Mouse (Mus musculus): Measurements from ENCODE around the gene Gosr2. TPM values are rescaled to one million over a fixed set of nuclear protein-coding genes. Genes with fewer than 3 reads are reported as not detected.

Gene Gosr2
- polyA plus RNA-seq, 2 experiments, result 27.6 to 39.1 TPM

GRCm38 (mm10) chr11:103634806-103635205 is 62.9 kb downstream of the Gosr2 start:
- Histone ChIP-seq H3K9ac (replicated peaks) (no peak overlapping the region), H3K4me3 (ENCODE audit: insufficient read depth in 1 of 2, low read depth in 2 of 2, low read length in 2 of 2) (no peak overlapping the region), H3K27ac (no peak overlapping the region), H3K9me3 (ENCODE audit: control insufficient read depth, low read length) (no peaks in the 10 kb centered on the region), H3K27me3 (ENCODE audit: control insufficient read depth, insufficient read depth, low read length) (no peaks in the 10 kb centered on the region; the same call in 1 of the 2 replicates), H3K36me3 (replicated peaks; ENCODE audit: control insufficient read depth, insufficient read depth, low read depth) (no peaks in the 10 kb centered on the region), H3K4me1 (replicated peaks; ENCODE audit: control insufficient read depth in 2 of 2, insufficient read depth in 2 of 2, low read length in 1 of 2) (no peaks in the 10 kb centered on the region), H3K4me2 (ENCODE audit: low read depth) (no peak overlapping the region)
- WGBS (ENCODE audit: insufficient replicate concordance), result 67% methylated on average over 7 of the region's 7 CpGs
- no peak for DNase-seq (ENCODE audit: low read depth in 3 of 3, low spot score in 3 of 3)
- ATAC-seq (ENCODE audit: insufficient read depth), result no peak
- no peak for TF ChIP-seq CTCF (IDR thresholded peaks at IDR 0.05; ENCODE audit: low read depth)
- no peak for TF ChIP-seq EP300 (IDR thresholded peaks at IDR 0.05; ENCODE audit: low read depth)

GRCm38 (mm10) chr11:103627453-103627852 is 70.2 kb downstream of the Gosr2 start:
- Histone ChIP-seq H3K27ac (no peak overlapping the region), H3K27me3 (ENCODE audit: control insufficient read depth, insufficient read depth, low read length) (no peaks in the 10 kb centered on the region), H3K4me3 (ENCODE audit: insufficient read depth in 1 of 2, low read depth in 2 of 2, low read length in 2 of 2) (no peak overlapping the region), H3K9me3 (ENCODE audit: control insufficient read depth, low read length) (no peaks in the 10 kb centered on the region), H3K9ac (replicated peaks) (no peak overlapping the region), H3K4me1 (replicated peaks; ENCODE audit: control insufficient read depth in 2 of 2, insufficient read depth in 2 of 2, low read length in 1 of 2) (no peaks in the 10 kb centered on the region), H3K4me2 (ENCODE audit: low read depth) (no peak overlapping the region), H3K36me3 (replicated peaks; ENCODE audit: control insufficient read depth, insufficient read depth, low read depth) (no peaks in the 10 kb centered on the region)
- TF ChIP-seq CTCF (IDR thresholded peaks at IDR 0.05; ENCODE audit: low read depth) (no peak), EP300 (IDR thresholded peaks at IDR 0.05; ENCODE audit: low read depth) (no peak)
- ATAC-seq (ENCODE audit: insufficient read depth) (no peak), DNase-seq (ENCODE audit: low read depth in 3 of 3, low spot score in 3 of 3) (no peak)
- 70% methylated on average over 23 of the region's 23 CpGs for WGBS (ENCODE audit: insufficient replicate concordance)

Other genes with a start within 250 kb of the Gosr2 start
- not detected in 2 replicates for gene Lrrc37a, start 193.3 kb downstream of the Gosr2 start, polyA plus RNA-seq (2012; rRNA removed)
- not detected in 2 replicates for gene Lrrc37a, start 193.3 kb downstream of the Gosr2 start, polyA plus RNA-seq (2014; fragmentation: Nextera tagmentation; extraction: Ambion mirVana)
- not detected in 2 replicates for gene Gm884, start 76.8 kb downstream of the Gosr2 start, polyA plus RNA-seq (2012; rRNA removed)
- not detected in 2 replicates for gene Gm884, start 76.8 kb downstream of the Gosr2 start, polyA plus RNA-seq (2014; fragmentation: Nextera tagmentation; extraction: Ambion mirVana)
- gene Lyzl6, start 59.0 kb downstream of the Gosr2 start, polyA plus RNA-seq (2012; rRNA removed), result not detected in 2 replicates
- gene Lyzl6, start 59.0 kb downstream of the Gosr2 start, polyA plus RNA-seq (2014; fragmentation: Nextera tagmentation; extraction: Ambion mirVana), result not detected in 2 replicates
- gene Rprml, start 48.3 kb downstream of the Gosr2 start, polyA plus RNA-seq (2012; rRNA removed), result not detected in 2 replicates
- not detected in 2 replicates for gene Rprml, start 48.3 kb downstream of the Gosr2 start, polyA plus RNA-seq (2014; fragmentation: Nextera tagmentation; extraction: Ambion mirVana)
- gene Wnt9b, start 51.9 kb upstream of the Gosr2 start, polyA plus RNA-seq (2012; rRNA removed), result 0.01 TPM in 2 replicates
- gene Wnt9b, start 51.9 kb upstream of the Gosr2 start, polyA plus RNA-seq (2014; fragmentation: Nextera tagmentation; extraction: Ambion mirVana), result 0.05 TPM in 1 of 2 replicates, not detected in the other
- 0.01 TPM in 2 replicates for gene Wnt3, start 76.3 kb upstream of the Gosr2 start, polyA plus RNA-seq (2012; rRNA removed)
- gene Wnt3, start 76.3 kb upstream of the Gosr2 start, polyA plus RNA-seq (2014; fragmentation: Nextera tagmentation; extraction: Ambion mirVana), result not detected in 2 replicates

Data from liver, embryonic 14.5 days (tissue).